Comparison of ENCODE assay signal across 25 mouse cellular contexts in the genomic region with DNA sequence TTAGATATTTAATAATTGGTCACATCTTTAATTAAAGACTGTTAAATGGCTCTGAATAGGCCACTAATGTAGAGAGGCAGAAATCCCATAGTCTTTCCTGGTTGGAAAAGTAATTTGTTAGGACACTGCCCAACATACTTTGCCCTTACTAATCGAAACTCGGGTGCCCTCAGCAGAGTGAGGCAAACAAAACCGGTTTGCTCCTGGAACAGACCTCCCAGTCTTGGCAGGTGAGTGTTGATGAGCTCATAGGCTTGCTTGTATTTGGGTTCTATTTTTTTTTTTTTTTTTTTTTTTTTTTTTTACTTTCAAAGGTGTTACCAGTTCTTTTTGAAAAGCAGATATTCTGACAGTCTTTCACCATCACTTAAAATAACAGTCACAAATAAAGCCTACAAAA. TPM values are rescaled to one million over a fixed set of nuclear protein-coding genes. Genes with fewer than 3 reads are reported as not detected.
DNase-seq lines count a peak whose midpoint lies in the region; ATAC-seq lines count a peak whose summit lies in the region.
"Had no signal": no experiment of that assay in that cellular context is flagged by ENCODE, and none has a peak within 500 bp of the region (broad histone marks: within the 10 kb centered on the region; RNA-seq: fewer than 3 reads in every experiment).

No protein-coding gene starts in this region.

- no peak for ATAC-seq in neural tube, embryonic 15.5 days (ENCODE audit: low FRiP score)
- ATAC-seq: activated CD4-positive, CD25-positive, alpha-beta regulatory T cell, adult 4 months; CD4-positive, CD25-positive, alpha-beta regulatory T cell, adult 4 months; forebrain, postnatal 0 days; inflammation-experienced regulatory T-cells, adult 6 months; midbrain, embryonic 15.5 days had no signal

- H3K9ac ChIP-seq in neural tube, embryonic 15.5 days (replicated peaks): no peak overlapping the region
- H3K9ac ChIP-seq: embryonic facial prominence, embryonic 13.5 days; forebrain, postnatal 0 days; hindbrain, embryonic 12.5 days; limb, embryonic 13.5 days; midbrain, embryonic 15.5 days had no signal

- H3K4me3 ChIP-seq in neural tube, embryonic 15.5 days (replicated peaks): no peak overlapping the region
- H3K4me3 ChIP-seq: embryonic facial prominence, embryonic 13.5 days; hindbrain, embryonic 12.5 days; layer of hippocampus, adult 2 months; limb, embryonic 13.5 days; midbrain, embryonic 15.5 days; myocyte had no signal

- WGBS in neural tube, embryonic 15.5 days: 82% methylated on average over 3 of the region's 3 CpGs

- H3K4me1 ChIP-seq in neural tube, embryonic 15.5 days: peaks cover 10% of the 10 kb centered on the region
- H3K4me1 ChIP-seq: embryonic facial prominence, embryonic 13.5 days; hindbrain, embryonic 12.5 days; limb, embryonic 13.5 days had no signal

- no peak overlapping the region for H3K4me2 ChIP-seq in neural tube, embryonic 15.5 days
- H3K4me2 ChIP-seq: embryonic facial prominence, embryonic 13.5 days; heart, embryonic 11.5 days; hindbrain, embryonic 12.5 days; limb, embryonic 13.5 days; midbrain, embryonic 15.5 days had no signal

- H3K36me3 ChIP-seq in neural tube, embryonic 15.5 days: no peaks in the 10 kb centered on the region
- H3K36me3 ChIP-seq: embryonic facial prominence, embryonic 13.5 days; G1E; hindbrain, embryonic 12.5 days; limb, embryonic 13.5 days; midbrain, embryonic 15.5 days had no signal

- H3K27ac ChIP-seq in neural tube, embryonic 15.5 days (replicated peaks): no peak overlapping the region
- H3K27ac ChIP-seq: embryonic facial prominence, embryonic 13.5 days; hindbrain, embryonic 12.5 days; layer of hippocampus, adult 2 months; limb, embryonic 13.5 days; midbrain, embryonic 15.5 days had no signal

- H3K27me3 ChIP-seq in neural tube, embryonic 15.5 days (replicated peaks): no peaks in the 10 kb centered on the region
- H3K27me3 ChIP-seq: hindbrain, embryonic 12.5 days; midbrain, embryonic 15.5 days had no signal

- peak; percentile 43 for DNase-seq in heart, adult 11 months
- DNase-seq in heart, postnatal 4 days: no peak
- peak; percentile 24 to 68 for DNase-seq in kidney, postnatal 25 days
- no peak for DNase-seq in kidney, adult 18-20 months
- peak; percentile 2 to 28 for DNase-seq in urinary bladder, postnatal 36 days (ENCODE audit: low spot score in 2 of 2)
- no peak for DNase-seq in urinary bladder, postnatal 25 days (ENCODE audit: low spot score)
- no peak for DNase-seq in ovary, adult 18-20 months (ENCODE audit: low spot score)
- DNase-seq: adrenal gland, postnatal 25 days; cerebellum, adult 11 months; cerebellum, postnatal 10 days; forebrain, postnatal 0 days; heart, postnatal 10 days; layer of hippocampus, postnatal 36 days had no signal

- no peaks in the 10 kb centered on the region; the same call in 1 of the 2 replicates for H3K9me3 ChIP-seq in neural tube, embryonic 15.5 days (replicated peaks)
- H3K9me3 ChIP-seq: embryonic facial prominence, embryonic 13.5 days; G1E; hindbrain, embryonic 12.5 days; limb, embryonic 13.5 days; midbrain, embryonic 15.5 days had no signal

RNA-seq across cellular contexts. Expression of a gene that starts 3.2 kb away (rescaled TPM):
- total RNA-seq in heart, postnatal 4 days (2021): 10 to 100 TPM; 33.5 to 35.3 TPM
- 59.5 and 60.6 TPM in 2 replicates for polyA plus RNA-seq in neural tube, embryonic 15.5 days (2015; fragmentation: Nextera tagmentation; extraction: Ambion mirVana)

RNA-seq across cellular contexts. Expression of a gene that starts 38.2 kb away (rescaled TPM):
- 10 to 100 TPM in 1 of 2 experiments, 1 to 10 TPM in 1; 9.7 to 11.3 TPM for total RNA-seq in heart, postnatal 4 days (2021)
- polyA plus RNA-seq in neural tube, embryonic 15.5 days (2015; fragmentation: Nextera tagmentation; extraction: Ambion mirVana): 38.2 and 44.8 TPM in 2 replicates

RNA-seq across cellular contexts. Expression of a gene that starts 47.4 kb away (rescaled TPM):
- total RNA-seq in heart, postnatal 4 days (2021): under 1 TPM; 0.24 to 0.25 TPM
- polyA plus RNA-seq in neural tube, embryonic 15.5 days (2015; fragmentation: Nextera tagmentation; extraction: Ambion mirVana): 2.1 and 2.2 TPM in 2 replicates
- polyA plus RNA-seq: G1E had no signal

Comparison
In these comparisons a context has a peak if more than half of its experiments do, and no peak if none do; other contexts are left out.
1. DNase-seq: peak in heart, adult 11 months (single experiment), kidney, postnatal 25 days (2 of 2) and urinary bladder, postnatal 36 days (2 of 2); none in heart, postnatal 4 days (single experiment), kidney, adult 18-20 months (single experiment), urinary bladder, postnatal 25 days (single experiment) and ovary, adult 18-20 months (single experiment).